Mouse (Mus musculus) MEL (cell line): ENCODE results near the gene Guk1. TPM values are rescaled to one million over a fixed set of nuclear protein-coding genes. Genes with fewer than 3 reads are reported as not detected.
A peak's percentile ranks its signal among the peaks of the same experiment; 100 is the strongest.

Source experiments
- DNase-seq: peaks from one replicate; pipeline ENCODE4 v3.0.0; 2011; ENCODE audit warnings: low read depth, low spot score
- H3K27ac ChIP-seq: 2 replicates; pipeline ENCODE4 v1.5.1; 2012; ENCODE audit warnings: low read depth, mild to moderate bottlenecking, control low read depth, low read length, moderate library complexity; ENCODE audit not compliant: control insufficient read depth
- H3K27me3 ChIP-seq, 2 experiments: fragments of 150-350 bp in 1 of 2; sonication (generic) in 1 of 2; 2 replicates each; pipeline ENCODE4 v1.6.1; 2012; ENCODE audit warnings: low read length in 2 of 2, mild to moderate bottlenecking in 2 of 2, improper control_type of control experiment in 1 of 2, moderate library complexity in 1 of 2; ENCODE audit not compliant: insufficient read depth in 2 of 2, control insufficient read depth in 1 of 2
- H3K36me3 ChIP-seq, 2 experiments: 2 replicates each; pipeline ENCODE4 v1.6.1; 2012 to 2014; ENCODE audit warnings: low read length in 2 of 2, improper control_type of control experiment in 1 of 2, inconsistent platforms in 1 of 2, mild to moderate bottlenecking in 1 of 2; ENCODE audit not compliant: insufficient read depth in 2 of 2, control insufficient read depth in 1 of 2
- H3K4me1 ChIP-seq, 2 experiments: fragments of 150-350 bp in 1 of 2; sonication (generic) in 1 of 2; 2 replicates each; pipeline ENCODE4 v1.6.1; 2012; ENCODE audit warnings: low read length in 2 of 2, improper control_type of control experiment in 1 of 2, mild to moderate bottlenecking in 1 of 2; ENCODE audit not compliant: insufficient read depth in 2 of 2, control insufficient read depth in 1 of 2
- H3K4me3 ChIP-seq, 2 experiments: fragments of 150-350 bp in 1 of 2; sonication (generic) in 1 of 2; 2 replicates each; pipeline ENCODE4 v1.5.1; 2012; ENCODE audit warnings: low read depth in 2 of 2, low read length in 2 of 2, mild to moderate bottlenecking in 2 of 2, moderate library complexity in 2 of 2, control low read depth in 1 of 2, improper control_type of control experiment in 1 of 2; ENCODE audit not compliant: control insufficient read depth in 1 of 2, insufficient read depth in 1 of 2
- H3K79me2 ChIP-seq: 2 replicates; pipeline ENCODE4 v1.6.1; 2012; ENCODE audit warnings: mild to moderate bottlenecking, low read length, moderate library complexity; ENCODE audit not compliant: control insufficient read depth, poor library complexity, insufficient read depth
- H3K9ac ChIP-seq: 2 replicates; pipeline ENCODE4 v1.6.1; 2012; ENCODE audit warnings: low read depth, mild to moderate bottlenecking, control low read depth, low read length, moderate library complexity; ENCODE audit not compliant: control insufficient read depth, poor library complexity, severe bottlenecking
- H3K9me3 ChIP-seq: fragments of 150-350 bp; sonication (generic); replicated peaks from 2 replicates; pipeline ENCODE4 v1.6.1; 2012; ENCODE audit warnings: mild to moderate bottlenecking, low read length, improper control_type of control experiment, moderate library complexity; ENCODE audit not compliant: insufficient read depth
- E2F4 ChIP-seq: IDR thresholded peaks from 2 replicates; pipeline ENCODE4 v1.6.1; 2011; ENCODE audit warnings: low read depth, low read length, improper control_type of control experiment, borderline replicate concordance
- ELF1 ChIP-seq: IDR thresholded peaks from 2 replicates; pipeline ENCODE4 v1.6.1; 2014; ENCODE audit warnings: low read depth, mild to moderate bottlenecking, inconsistent platforms, low read length, improper control_type of control experiment, moderate library complexity
- EP300 ChIP-seq, 2 experiments: IDR thresholded peaks; 2 replicates each; pipeline ENCODE4 v1.6.1; 2011; ENCODE audit warnings: improper control_type of control experiment in 2 of 2, low read length in 2 of 2, low read depth in 1 of 2, mild to moderate bottlenecking in 1 of 2
- GABPA ChIP-seq: IDR thresholded peaks from 2 replicates; pipeline ENCODE4 v1.6.1; 2012; ENCODE audit warnings: low read depth, mild to moderate bottlenecking, inconsistent platforms, low read length, improper control_type of control experiment, moderate library complexity
- HCFC1 ChIP-seq: IDR thresholded peaks from 2 replicates; pipeline ENCODE4 v1.6.1; 2012; ENCODE audit warnings: low read depth, mild to moderate bottlenecking, inconsistent platforms, low read length, improper control_type of control experiment, moderate library complexity
- KAT2A ChIP-seq: conservative IDR thresholded peaks from 2 replicates; pipeline ENCODE4 v1.6.1; 2012; ENCODE audit warnings: low read depth, low read length, improper control_type of control experiment, inconsistent platforms
- MAFK ChIP-seq: IDR thresholded peaks from 2 replicates; pipeline ENCODE4 v1.6.1; 2011; ENCODE audit warnings: low read depth, mild to moderate bottlenecking, low read length, improper control_type of control experiment, borderline replicate concordance
- MAX ChIP-seq: IDR thresholded peaks from 2 replicates; pipeline ENCODE4 v1.6.1; 2011; ENCODE audit warnings: low read length, improper control_type of control experiment
- MAZ ChIP-seq: IDR thresholded peaks from 2 replicates; pipeline ENCODE4 v1.6.1; 2012; ENCODE audit warnings: low read depth, mild to moderate bottlenecking, inconsistent platforms, low read length, improper control_type of control experiment
- MEF2A ChIP-seq: IDR thresholded peaks from 2 replicates; pipeline ENCODE4 v1.6.1; 2014; ENCODE audit warnings: low read depth, mild to moderate bottlenecking, inconsistent platforms, low read length, improper control_type of control experiment; ENCODE audit not compliant: poor library complexity, insufficient replicate concordance, severe bottlenecking; ENCODE audit errors: extremely low read depth
- MXI1 ChIP-seq: IDR thresholded peaks from 2 replicates; pipeline ENCODE4 v1.6.1; 2011; ENCODE audit warnings: mild to moderate bottlenecking, low read depth, low read length, improper control_type of control experiment
- MYB ChIP-seq: IDR thresholded peaks from 2 replicates; pipeline ENCODE4 v1.6.1; 2011; ENCODE audit warnings: mild to moderate bottlenecking, low read depth, low read length, improper control_type of control experiment
- MYC ChIP-seq: IDR thresholded peaks from 2 replicates; pipeline ENCODE4 v1.6.1; 2011; ENCODE audit warnings: low read depth, mild to moderate bottlenecking, low read length, improper control_type of control experiment, moderate library complexity
- NELFE ChIP-seq: IDR thresholded peaks from 2 replicates; pipeline ENCODE4 v1.6.1; 2011; ENCODE audit warnings: low read depth, low read length, improper control_type of control experiment
- POLR2A ChIP-seq, 2 experiments: IDR thresholded peaks; 2 replicates each; pipeline ENCODE4 v1.6.1; 2011 to 2012; ENCODE audit warnings: low read length in 2 of 2, mild to moderate bottlenecking in 2 of 2, control low read depth in 1 of 2, improper control_type of control experiment in 1 of 2, low read depth in 1 of 2, moderate library complexity in 1 of 2; ENCODE audit not compliant: control insufficient read depth in 1 of 2, insufficient read depth in 1 of 2, poor library complexity in 1 of 2
- POLR2AphosphoS2 ChIP-seq: IDR thresholded peaks from 2 replicates; pipeline ENCODE4 v1.6.1; 2011; ENCODE audit warnings: low read length, improper control_type of control experiment
- POLR2AphosphoS5 ChIP-seq: IDR thresholded peaks from 2 replicates; pipeline ENCODE4 v1.6.1; 2012; ENCODE audit warnings: low read depth, borderline replicate concordance, mild to moderate bottlenecking, inconsistent platforms, low read length, moderate library complexity, mixed read lengths
- RAD21 ChIP-seq: IDR thresholded peaks from 2 replicates; pipeline ENCODE4 v1.6.1; 2011; ENCODE audit warnings: mild to moderate bottlenecking, low read depth, low read length, improper control_type of control experiment
- SMC3 ChIP-seq: IDR thresholded peaks from 2 replicates; pipeline ENCODE4 v1.6.1; 2011; ENCODE audit warnings: low read depth, low read length, improper control_type of control experiment
- TAL1 ChIP-seq: IDR thresholded peaks from 2 replicates; pipeline ENCODE4 v1.6.1; 2012; ENCODE audit warnings: mild to moderate bottlenecking, inconsistent platforms, low read length, moderate library complexity, mixed read lengths
- TBP ChIP-seq: IDR thresholded peaks from 2 replicates; pipeline ENCODE4 v1.8.0; 2011; ENCODE audit warnings: low read depth, low read length, improper control_type of control experiment
- TCF12 ChIP-seq: IDR thresholded peaks from 2 replicates; pipeline ENCODE4 v1.6.1; 2014; ENCODE audit warnings: low read depth, mild to moderate bottlenecking, inconsistent platforms, low read length, improper control_type of control experiment, moderate library complexity
- UBTF ChIP-seq: IDR thresholded peaks from 2 replicates; pipeline ENCODE4 v1.6.1; 2012; ENCODE audit warnings: low read depth, mild to moderate bottlenecking, inconsistent platforms, low read length, improper control_type of control experiment, moderate library complexity, borderline replicate concordance; ENCODE audit not compliant: insufficient read depth
- USF2 ChIP-seq, 2 experiments: IDR thresholded peaks; 2 replicates each; pipeline ENCODE4 v1.6.1; 2011 to 2012; ENCODE audit warnings: improper control_type of control experiment in 2 of 2, low read length in 2 of 2, borderline replicate concordance in 1 of 2, inconsistent platforms in 1 of 2, low read depth in 1 of 2, mild to moderate bottlenecking in 1 of 2; ENCODE audit not compliant: insufficient read depth in 1 of 2
- ZC3H11A ChIP-seq: IDR thresholded peaks from 2 replicates; pipeline ENCODE4 v1.6.1; 2012; ENCODE audit warnings: low read depth, mild to moderate bottlenecking, inconsistent platforms, low read length, improper control_type of control experiment
- ZKSCAN1 ChIP-seq: IDR thresholded peaks from 2 replicates; pipeline ENCODE4 v1.6.1; 2012; ENCODE audit warnings: low read depth, mild to moderate bottlenecking, inconsistent platforms, low read length, improper control_type of control experiment, moderate library complexity
- ZMIZ1 ChIP-seq: IDR thresholded peaks from 2 replicates; pipeline ENCODE4 v1.6.1; 2012; ENCODE audit warnings: low read depth, mild to moderate bottlenecking, inconsistent platforms, low read length, improper control_type of control experiment, moderate library complexity
- ZNF384 ChIP-seq: IDR thresholded peaks from 2 replicates; pipeline ENCODE4 v1.6.1; 2012; ENCODE audit warnings: low read depth, mild to moderate bottlenecking, inconsistent platforms, low read length, improper control_type of control experiment
- polyA plus RNA-seq, 2 experiments: library from polyadenylated mRNA; stranded (reverse) in 1 of 2; unstranded in 1 of 2; fragments of >175 nt in 1 of 2; fragments of >200 nt in 1 of 2; gene quantifications; 2 replicates each; pipeline versions ENCODE4 v1.2.1 to v1.2.4; 2012; ENCODE audit warnings: low replicate concordance in 2 of 2, low read depth in 1 of 2; ENCODE audit not compliant: insufficient read length in 2 of 2, insufficient read depth in 1 of 2, missing spikeins in 1 of 2
- total RNA-seq: library from RNA; depleted of rRNA; stranded (reverse); fragments of 300-350 nt; gene quantifications from 2 replicates; pipeline ENCODE4 v1.2.3, GENCODE M21; 2012

Gene Guk1
- total and polyA plus RNA-seq, 3 experiments: 215 to 295 TPM; not detected in 1

GRCm38 (mm10) chr11:59142962-59143361 lies 49.0 kb downstream of the Guk1 start:
- Histone ChIP-seq H3K36me3 (no peaks in the 10 kb centered on the region), H3K27ac (no peak overlapping the region), H3K9me3 (no peaks in the 10 kb centered on the region), H3K79me2 (no peaks in the 10 kb centered on the region), H3K9ac (no peak overlapping the region), H3K4me1 (no peaks in the 10 kb centered on the region), H3K27me3 (peaks cover 3 to 8% of the 10 kb centered on the region in 2 experiments), H3K4me3 (no peak overlapping the region)
- no peak for DNase-seq
- no peak for TF ChIP-seq ZKSCAN1
- no peak for TF ChIP-seq ZNF384
- no peak for TF ChIP-seq NELFE
- TF ChIP-seq TAL1: no peak
- TF ChIP-seq UBTF: no peak
- TF ChIP-seq KAT2A: no peak
- TF ChIP-seq MAX: no peak
- no peak for TF ChIP-seq E2F4
- TF ChIP-seq GABPA: no peak
- no peak for TF ChIP-seq USF2 (IDR thresholded peaks at IDR 0.05; ENCODE audit: borderline replicate concordance in 1 of 2, insufficient read depth in 1 of 2, low read depth in 1 of 2, low read length in 2 of 2)
- TF ChIP-seq MAFK: no peak
- no peak for TF ChIP-seq POLR2AphosphoS5
- no peak for TF ChIP-seq MYC
- no peak for TF ChIP-seq MEF2A
- no peak for TF ChIP-seq EP300 (IDR thresholded peaks at IDR 0.05; ENCODE audit: low read depth in 1 of 2, low read length in 2 of 2)
- no peak for TF ChIP-seq TCF12
- TF ChIP-seq POLR2AphosphoS2: no peak

- no peak overlapping the region for H3K4me3 ChIP-seq
- H3K36me3 ChIP-seq: no peaks in the 10 kb centered on the region
- H3K79me2 ChIP-seq: no peaks in the 10 kb centered on the region
- DNase-seq: peak; percentile 35
- no peaks in the 10 kb centered on the region for H3K4me1 ChIP-seq
- no peaks in the 10 kb centered on the region for H3K9me3 ChIP-seq
- no peak overlapping the region for H3K9ac ChIP-seq
- TF ChIP-seq MYC (no peak), ZC3H11A (no peak), MAX (no peak), USF2 (IDR thresholded peaks at IDR 0.05; ENCODE audit: borderline replicate concordance in 1 of 2, insufficient read depth in 1 of 2, low read depth in 1 of 2, low read length in 2 of 2) (no peak), MAZ (no peak), POLR2A (IDR thresholded peaks at IDR 0.05; ENCODE audit: control insufficient read depth in 1 of 2, insufficient read depth in 1 of 2, low read depth in 1 of 2, low read length in 2 of 2, poor library complexity in 1 of 2) (no peak), KAT2A (no peak), GABPA (no peak), MYB (no peak), SMC3 (no peak), HCFC1 (no peak), TBP (no peak), POLR2AphosphoS2 (no peak), ZNF384 (no peak), NELFE (no peak), MXI1 (no peak), ELF1 (no peak), ZKSCAN1 (no peak), ZMIZ1 (no peak), RAD21 (no peak)
- H3K27me3 ChIP-seq: peaks cover 3 to 5% of the 10 kb centered on the region in 2 experiments
- H3K27ac ChIP-seq: no peak overlapping the region
These were observed 50.1 kb downstream of the Guk1 start for GRCm38 (mm10) chr11:59141772-59142370.
